In genomic region chr8:34287801-34288200, GRCm38 (mm10) we compare ENCODE assay signal across 23 mouse cellular contexts.
DNase-seq lines count a peak whose midpoint lies in the region; ATAC-seq and TF ChIP-seq lines count a peak whose summit lies in the region.
"Had no signal": no experiment of that assay in that cellular context is flagged by ENCODE, and none has a peak within 500 bp of the region (broad histone marks: within the 10 kb centered on the region; RNA-seq: fewer than 3 reads in every experiment).

No protein-coding gene starts in this region.

- peak; percentile 71 for ATAC-seq in Patski
- no peak for ATAC-seq in intestine, postnatal 0 days
- ATAC-seq: forebrain, embryonic 13.5 days; midbrain, embryonic 16.5 days had no signal

- no peak overlapping the region for H3K4me3 ChIP-seq in intestine, postnatal 0 days (ENCODE audit: low read depth, low read length)
- H3K4me3 ChIP-seq: forebrain, embryonic 13.5 days; heart, adult 2 months; heart, embryonic 15.5 days; layer of hippocampus, adult 2 months; liver, embryonic 15.5 days had no signal

- no peak overlapping the region for H3K27ac ChIP-seq in intestine, postnatal 0 days (ENCODE audit: low read depth, low read length)
- H3K27ac ChIP-seq: forebrain, embryonic 13.5 days; heart, adult 2 months; heart, embryonic 15.5 days; kidney, postnatal 0 days; layer of hippocampus, adult 2 months; liver, embryonic 15.5 days had no signal

- in situ Hi-C loops in Patski (cut with MboI; ENCODE audit: low pct_unique_long_range_greater_than_20kb) = no loop called here

- no peak overlapping the region for H3K4me2 ChIP-seq in intestine, postnatal 0 days (replicated peaks; ENCODE audit: low read depth)
- H3K4me2 ChIP-seq: forebrain, embryonic 13.5 days; heart, embryonic 15.5 days; liver, embryonic 15.5 days had no signal

- H3K4me1 ChIP-seq in intestine, postnatal 0 days (replicated peaks; ENCODE audit: control insufficient read depth, insufficient read depth, low read length) = no peaks in the 10 kb centered on the region
- H3K4me1 ChIP-seq: forebrain, embryonic 13.5 days; heart, embryonic 15.5 days; liver, embryonic 15.5 days had no signal

- no peaks in the 10 kb centered on the region for H3K27me3 ChIP-seq in Patski
- no peaks in the 10 kb centered on the region for H3K27me3 ChIP-seq in intestine, postnatal 0 days (replicated peaks; ENCODE audit: control insufficient read depth, insufficient read depth, low read length)
- H3K27me3 ChIP-seq: forebrain, embryonic 13.5 days; heart, embryonic 15.5 days; liver, embryonic 15.5 days had no signal

- no peaks in the 10 kb centered on the region for H3K36me3 ChIP-seq in intestine, postnatal 0 days (ENCODE audit: control insufficient read depth, insufficient read depth)
- H3K36me3 ChIP-seq: heart, embryonic 15.5 days; liver, embryonic 15.5 days had no signal

- TF ChIP-seq CTCF in Patski (IDR thresholded peaks at IDR 0.05) = no peak
- no peak for TF ChIP-seq CTCF in intestine, postnatal 0 days (IDR thresholded peaks at IDR 0.05; ENCODE audit: low read depth)

- H3K9ac ChIP-seq in intestine, postnatal 0 days (ENCODE audit: low read depth, low read length) = no peak overlapping the region
- H3K9ac ChIP-seq: forebrain, embryonic 13.5 days; heart, embryonic 15.5 days; liver, embryonic 15.5 days had no signal

- H3K9me3 ChIP-seq in intestine, postnatal 0 days (ENCODE audit: control insufficient read depth) = no peaks in the 10 kb centered on the region
- H3K9me3 ChIP-seq: forebrain, embryonic 13.5 days; heart, embryonic 15.5 days; liver, embryonic 15.5 days had no signal

- 40% methylated on average over 2 of the region's 2 CpGs for WGBS in intestine, postnatal 0 days

- POLR2A ChIA-PET in Patski (lab: Charles Lee) = no interaction called here

- peak; percentile 41 for DNase-seq in urinary bladder, postnatal 14 days (ENCODE audit: low spot score)
- DNase-seq in urinary bladder, postnatal 25 days (ENCODE audit: low spot score) = no peak
- peak; percentile 67 for DNase-seq in Patski (ENCODE audit: low read depth, low spot score)
- peak; percentile 72 to 75 for DNase-seq in adrenal gland, postnatal 36 days
- DNase-seq in yolk sac, embryonic 10.5 days (ENCODE audit: low spot score) = no peak
- no peak for DNase-seq in retina, embryonic 14.5 days (ENCODE audit: low spot score)
- DNase-seq: cerebellum, adult 18-20 months; gastrocnemius, postnatal 14 days; heart, adult 2 months; heart, postnatal 4 days; kidney, adult 18-20 months; layer of hippocampus, postnatal 36 days; lung, postnatal 10 days; retina, postnatal 1 day; right cerebral cortex, postnatal 4 days; thymus, postnatal 14 days had no signal

- CTCF ChIA-PET in Patski (lab: Charles Lee) = interaction anchor here (1.0 kb wide), 1 partner anchor 13 kb away, joined by 5 read pairs; no protein-coding TSS in a partner anchor

Comparison
In these comparisons a context has a peak if more than half of its experiments do, and no peak if none do; other contexts are left out.
1. DNase-seq: peak in urinary bladder, postnatal 14 days (single experiment), Patski (single experiment) and adrenal gland, postnatal 36 days (2 of 2); none in urinary bladder, postnatal 25 days (single experiment), yolk sac, embryonic 10.5 days (single experiment) and retina, embryonic 14.5 days (single experiment).